In genomic region chr11:97658751-97659266, GRCm38 (mm10) we compare ENCODE assay signal across 8 mouse cellular contexts. TPM values are rescaled to one million over a fixed set of nuclear protein-coding genes. Genes with fewer than 3 reads are reported as not detected.
DNase-seq lines count a peak whose midpoint lies in the region; ATAC-seq and TF ChIP-seq lines count a peak whose summit lies in the region.
"Had no signal": no experiment of that assay in that cellular context is flagged by ENCODE, and none has a peak within 500 bp of the region (broad histone marks: within the 10 kb centered on the region; RNA-seq: fewer than 3 reads in every experiment).

No protein-coding gene starts in this region.

- WGBS in embryonic facial prominence, embryonic 10.5 days = 73% methylated on average over 11 of the region's 11 CpGs
- 77% methylated on average over 11 of the region's 11 CpGs for WGBS in hindbrain, postnatal 0 days
- 77% methylated on average over 11 of the region's 11 CpGs for WGBS in neural tube, embryonic 15.5 days

- H3K4me3 ChIP-seq in left cerebral cortex, adult 2 months = peak overlapping the region; percentile 84
- H3K4me3 ChIP-seq in embryonic facial prominence, embryonic 10.5 days = peak overlapping the region; percentile 92
- peak overlapping the region; percentile 62; the same call in 1 of the 2 replicates for H3K4me3 ChIP-seq in hindbrain, postnatal 0 days (ENCODE audit: low read length)
- H3K4me3 ChIP-seq in neural tube, embryonic 15.5 days (replicated peaks) = 0 out of 2 replicates have a peak overlapping the region, but pooled peaks have one; percentile 80

- peak overlapping the region; percentile 60 for H3K4me2 ChIP-seq in hindbrain, postnatal 0 days (ENCODE audit: low read depth, low read length)
- H3K4me2 ChIP-seq in neural tube, embryonic 15.5 days = peak overlapping the region; percentile 88; the same call in 1 of the 2 replicates

- no peak for DNase-seq in left cerebral cortex, adult 2 months (ENCODE audit: extremely low spot score in 1 of 2, low spot score in 2 of 2)
- no peak for DNase-seq in left cerebral cortex, adult 9 months (ENCODE audit: low spot score in 2 of 2)
- DNase-seq in embryonic facial prominence, embryonic 10.5 days (ENCODE audit: low spot score) = no peak
- DNase-seq in hindbrain, postnatal 0 days (ENCODE audit: low spot score) = no peak
- no peak for DNase-seq in embryo, embryonic 9.5 days (ENCODE audit: extremely low spot score)
- DNase-seq in c-Kit-positive CD71-positive TER-119-positive erythroid progenitor cells, embryonic 14.5 days (ENCODE audit: low spot score) = no peak
- DNase-seq: retina, postnatal 1 day had no signal

- H3K4me1 ChIP-seq in embryonic facial prominence, embryonic 10.5 days = peaks cover 52% of the 10 kb centered on the region
- H3K4me1 ChIP-seq in hindbrain, postnatal 0 days (ENCODE audit: insufficient read depth, low read length) = peaks cover 9% of the 10 kb centered on the region; the same call in 1 of the 2 replicates
- peaks cover 34% of the 10 kb centered on the region for H3K4me1 ChIP-seq in neural tube, embryonic 15.5 days

- intact Hi-C loops in left cerebral cortex, adult 2 months (cut with DNase I) = no loop called here

- TF ChIP-seq CTCF in left cerebral cortex, adult 2 months (IDR thresholded peaks at IDR 0.05) = no peak
- no peak for TF ChIP-seq CTCF in hindbrain, postnatal 0 days (IDR thresholded peaks at IDR 0.05; ENCODE audit: low read depth)

- ATAC-seq in hindbrain, postnatal 0 days = no peak
- ATAC-seq in neural tube, embryonic 15.5 days (ENCODE audit: low FRiP score) = no peak

- no peak overlapping the region; the same call in 1 of the 2 replicates for H3K9ac ChIP-seq in hindbrain, postnatal 0 days (replicated peaks; ENCODE audit: low read length)
- H3K9ac ChIP-seq in neural tube, embryonic 15.5 days (replicated peaks) = no peak overlapping the region

- H3K36me3 ChIP-seq in embryonic facial prominence, embryonic 10.5 days (replicated peaks) = no peaks in the 10 kb centered on the region
- H3K36me3 ChIP-seq in hindbrain, postnatal 0 days (ENCODE audit: insufficient read depth, low read length) = no peaks in the 10 kb centered on the region
- no peaks in the 10 kb centered on the region for H3K36me3 ChIP-seq in neural tube, embryonic 15.5 days

- H3K27me3 ChIP-seq in embryonic facial prominence, embryonic 10.5 days (replicated peaks; ENCODE audit: low read depth, poor library complexity, severe bottlenecking) = peaks cover 34% of the 10 kb centered on the region
- H3K27me3 ChIP-seq in hindbrain, postnatal 0 days (ENCODE audit: insufficient read depth, low read length) = peaks cover 9% of the 10 kb centered on the region; the same call in 1 of the 2 replicates
- H3K27me3 ChIP-seq in neural tube, embryonic 15.5 days (replicated peaks) = peaks cover 19% of the 10 kb centered on the region

- H3K9me3 ChIP-seq in embryonic facial prominence, embryonic 10.5 days = no peaks in the 10 kb centered on the region
- H3K9me3 ChIP-seq in hindbrain, postnatal 0 days (ENCODE audit: low read length) = no peaks in the 10 kb centered on the region
- no peaks in the 10 kb centered on the region for H3K9me3 ChIP-seq in neural tube, embryonic 15.5 days (replicated peaks)

- no peak overlapping the region for H3K27ac ChIP-seq in left cerebral cortex, adult 2 months
- no peak overlapping the region for H3K27ac ChIP-seq in embryonic facial prominence, embryonic 10.5 days (replicated peaks)
- H3K27ac ChIP-seq in hindbrain, postnatal 0 days = no peak overlapping the region
- H3K27ac ChIP-seq in neural tube, embryonic 15.5 days (replicated peaks) = no peak overlapping the region

RNA-seq across cellular contexts. Expression of gene Mllt6, which starts 4.4 kb away (rescaled TPM):
- 100 to 1,000 TPM; 143 to 147 TPM for total RNA-seq in left cerebral cortex, adult 2 months (2021)
- polyA plus RNA-seq in embryonic facial prominence, embryonic 10.5 days (2016; fragmentation: Nextera tagmentation; extraction: Ambion mirVana) = 2.1 and 2.2 TPM in 2 replicates
- 43.9 and 60.8 TPM in 2 replicates for total RNA-seq in hindbrain, postnatal 0 days (2014; rRNA removed)
- polyA plus RNA-seq in hindbrain, postnatal 0 days (2015; fragmentation: Nextera tagmentation; extraction: Ambion mirVana) = 1.5 and 1.7 TPM in 2 replicates
- polyA plus RNA-seq in neural tube, embryonic 15.5 days (2015; fragmentation: Nextera tagmentation; extraction: Ambion mirVana) = 2.3 and 3.1 TPM in 2 replicates

RNA-seq across cellular contexts. Expression of gene Cisd3, which starts 26.8 kb away (rescaled TPM):
- total RNA-seq in left cerebral cortex, adult 2 months (2021) = 10 to 100 TPM; 47.7 to 57.6 TPM
- polyA plus RNA-seq in embryonic facial prominence, embryonic 10.5 days (2016; fragmentation: Nextera tagmentation; extraction: Ambion mirVana) = 18.2 and 20.0 TPM in 2 replicates
- total RNA-seq in hindbrain, postnatal 0 days (2014; rRNA removed) = 21.2 and 24.0 TPM in 2 replicates
- 47.6 and 52.0 TPM in 2 replicates for polyA plus RNA-seq in hindbrain, postnatal 0 days (2015; fragmentation: Nextera tagmentation; extraction: Ambion mirVana)
- polyA plus RNA-seq in neural tube, embryonic 15.5 days (2015; fragmentation: Nextera tagmentation; extraction: Ambion mirVana) = 46.9 and 50.1 TPM in 2 replicates

RNA-seq across cellular contexts. Expression of gene Epop, which starts 29.3 kb away (rescaled TPM):
- total RNA-seq in left cerebral cortex, adult 2 months (2021) = 100 to 1,000 TPM in 1 of 2 experiments, 10 to 100 TPM in 1; 99.9 to 107 TPM
- 13.0 and 14.4 TPM in 2 replicates for polyA plus RNA-seq in embryonic facial prominence, embryonic 10.5 days (2016; fragmentation: Nextera tagmentation; extraction: Ambion mirVana)
- 11.0 and 12.0 TPM in 2 replicates for total RNA-seq in hindbrain, postnatal 0 days (2014; rRNA removed)
- 2.3 and 2.4 TPM in 2 replicates for polyA plus RNA-seq in hindbrain, postnatal 0 days (2015; fragmentation: Nextera tagmentation; extraction: Ambion mirVana)
- 2.1 TPM in 2 replicates for polyA plus RNA-seq in neural tube, embryonic 15.5 days (2015; fragmentation: Nextera tagmentation; extraction: Ambion mirVana)

RNA-seq across cellular contexts. Expression of gene Pcgf2, which starts 41.5 kb away (rescaled TPM):
- total RNA-seq in left cerebral cortex, adult 2 months (2021) = 10 to 100 TPM; 36.2 to 39.6 TPM
- 23.2 and 24.1 TPM in 2 replicates for polyA plus RNA-seq in embryonic facial prominence, embryonic 10.5 days (2016; fragmentation: Nextera tagmentation; extraction: Ambion mirVana)
- 11.3 and 18.0 TPM in 2 replicates for total RNA-seq in hindbrain, postnatal 0 days (2014; rRNA removed)
- polyA plus RNA-seq in hindbrain, postnatal 0 days (2015; fragmentation: Nextera tagmentation; extraction: Ambion mirVana) = 13.3 and 14.8 TPM in 2 replicates
- polyA plus RNA-seq in neural tube, embryonic 15.5 days (2015; fragmentation: Nextera tagmentation; extraction: Ambion mirVana) = 17.6 and 17.7 TPM in 2 replicates

RNA-seq across cellular contexts. Expression of gene Psmb3, which starts 44.4 kb away (rescaled TPM):
- total RNA-seq in left cerebral cortex, adult 2 months (2021) = 100 to 1,000 TPM; 113 to 123 TPM
- polyA plus RNA-seq in embryonic facial prominence, embryonic 10.5 days (2016; fragmentation: Nextera tagmentation; extraction: Ambion mirVana) = 634 and 654 TPM in 2 replicates
- total RNA-seq in hindbrain, postnatal 0 days (2014; rRNA removed) = 453 and 498 TPM in 2 replicates
- 499 and 523 TPM in 2 replicates for polyA plus RNA-seq in hindbrain, postnatal 0 days (2015; fragmentation: Nextera tagmentation; extraction: Ambion mirVana)
- 458 and 459 TPM in 2 replicates for polyA plus RNA-seq in neural tube, embryonic 15.5 days (2015; fragmentation: Nextera tagmentation; extraction: Ambion mirVana)
